Mouse (Mus musculus): Measurements from ENCODE around the gene Spata2l.
"Not testable (repeated sequence)": the region's sequence is repeated elsewhere in the genome, so short reads cannot be mapped to it uniquely, and the experiment has no call there.

Gene Spata2l

DNA sequence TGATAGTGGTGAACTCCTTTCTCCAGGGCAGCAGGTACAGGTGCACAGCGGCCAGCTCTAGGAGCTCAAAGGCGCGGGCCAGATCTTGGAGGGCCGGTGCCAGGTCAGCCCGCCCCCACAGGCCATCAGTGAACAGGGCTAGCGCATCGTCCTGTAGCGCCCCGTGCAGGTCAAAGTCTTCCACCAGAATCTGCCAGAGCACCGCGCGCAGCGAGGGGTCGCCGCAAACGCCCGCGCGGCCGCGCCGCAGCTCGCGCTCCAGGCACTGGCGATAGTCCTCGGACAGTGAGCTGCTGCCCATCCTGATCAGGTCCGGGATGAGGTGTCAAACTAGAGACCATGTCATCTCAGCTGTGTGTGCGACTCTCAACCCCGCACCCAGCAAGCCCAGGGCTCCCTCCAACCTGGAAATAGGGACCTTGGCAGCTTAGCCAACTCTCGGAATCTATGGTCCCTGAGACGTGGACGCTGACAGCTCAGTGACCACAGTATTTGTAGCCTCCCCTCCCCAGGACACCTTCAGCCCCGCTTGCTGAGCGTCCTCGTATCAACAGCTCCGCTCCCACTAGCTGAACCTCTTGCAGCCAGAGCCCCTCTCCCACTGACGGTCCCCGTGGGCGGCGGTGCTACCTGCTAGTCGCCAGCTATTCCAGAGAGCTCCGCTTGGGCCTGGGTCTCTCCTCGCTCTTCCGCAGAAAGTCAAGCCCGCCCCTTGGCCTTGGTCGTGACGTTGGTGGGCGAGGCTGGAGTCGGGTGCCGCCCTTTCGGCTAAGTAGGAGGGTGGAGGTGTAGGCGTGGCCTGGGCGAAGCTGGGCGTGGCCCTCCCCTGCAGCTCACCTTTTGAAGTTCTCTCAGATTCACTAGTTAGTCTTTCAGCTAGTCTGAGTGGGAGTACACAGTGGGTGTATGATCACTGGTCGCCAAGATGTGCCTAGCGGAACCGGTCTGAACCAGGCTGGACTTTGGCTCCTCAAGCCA, at the start of gene Spata2l:
Gene Spata2l, minus strand, starts transcription at position 714 of the 978 bp plus-strand sequence.
- peak; percentile 78 for DNase-seq (ENCODE audit: low read depth, low spot score)

- DNase-seq (ENCODE audit: low read depth, low spot score), result peak; percentile 81
These were observed 48.5 kb upstream of the Spata2l start for GRCm38 (mm10) chr8:123284493-123284892.

- no peak for DNase-seq (ENCODE audit: low read depth, low spot score)
These were observed 48.0 kb upstream of the Spata2l start for GRCm38 (mm10) chr8:123283991-123284390.

- not testable (repeated sequence) for DNase-seq (ENCODE audit: low read depth, low spot score)
These were observed 47.0 kb upstream of the Spata2l start for GRCm38 (mm10) chr8:123282994-123283393.

DNA sequence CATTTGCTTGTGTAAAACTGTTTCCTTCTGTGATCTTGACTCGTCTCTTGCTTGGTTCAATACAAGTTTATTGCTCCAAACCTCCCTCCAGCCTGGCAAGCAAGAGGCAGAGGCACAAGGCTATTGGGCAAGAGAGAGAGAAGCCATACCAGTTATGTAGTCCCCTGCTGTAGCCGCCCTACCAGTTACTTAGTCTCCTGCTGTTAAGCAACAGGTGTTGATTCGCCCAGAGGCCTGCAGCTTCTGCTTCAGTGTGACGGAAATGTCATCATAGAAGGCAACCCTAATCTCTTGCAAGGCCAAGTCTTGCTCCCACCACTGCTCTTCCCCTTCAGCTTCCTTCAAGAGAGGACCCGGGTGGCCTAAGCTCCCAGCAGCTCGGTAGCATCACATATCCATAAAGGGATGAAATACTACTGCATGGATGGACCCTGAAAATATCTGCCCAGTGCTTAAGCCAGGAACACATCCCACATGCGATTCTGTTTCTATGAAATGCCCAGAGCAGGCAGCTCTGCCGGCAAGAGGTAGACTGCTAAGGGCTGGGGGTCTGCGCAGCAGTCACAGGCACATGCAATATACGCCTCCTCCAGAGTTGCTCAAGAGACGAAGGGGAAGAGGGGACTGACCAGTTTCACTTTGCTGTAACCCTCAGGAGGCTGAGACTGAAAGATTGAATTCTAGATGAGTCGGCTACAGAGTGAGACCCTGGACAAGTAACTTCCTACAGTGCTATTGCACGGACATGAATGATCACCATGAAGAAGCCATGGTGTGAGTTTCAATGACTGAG, 44.5 kb upstream of the Spata2l start:
- DNase-seq (ENCODE audit: low read depth, low spot score), result no peak

- no peak for DNase-seq (ENCODE audit: low read depth, low spot score)
These were observed 43.8 kb upstream of the Spata2l start for GRCm38 (mm10) chr8:123279828-123280227.

GRCm38 (mm10) chr8:123278445-123278844, 42.4 kb upstream of the Spata2l start:
- DNase-seq (ENCODE audit: low read depth, low spot score), result peak; percentile 85

DNA sequence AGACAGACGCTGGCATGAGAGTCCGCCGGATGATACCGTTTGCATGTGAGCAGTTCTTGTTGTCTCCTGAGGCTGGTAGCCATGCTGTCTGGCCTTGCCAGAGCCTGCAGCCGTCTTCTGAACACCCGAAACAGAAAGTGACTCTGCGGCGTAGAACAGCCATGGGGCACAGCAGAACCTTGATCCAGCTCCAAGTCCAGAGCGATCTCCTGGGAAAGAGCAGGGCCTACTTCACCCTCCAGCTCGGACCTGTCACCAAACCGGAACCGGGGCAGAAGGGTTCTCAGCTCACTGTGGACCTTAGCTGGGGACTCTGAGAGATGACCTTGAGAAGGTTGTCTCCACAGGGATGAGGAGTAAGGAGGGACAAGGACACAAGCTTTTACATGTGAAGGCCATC, 39.1 kb upstream of the Spata2l start:
- DNase-seq (ENCODE audit: low read depth, low spot score), result no peak

GRCm38 (mm10) chr8:123274447-123274846, 38.4 kb upstream of the Spata2l start:
- DNase-seq (ENCODE audit: low read depth, low spot score), result no peak

GRCm38 (mm10) chr8:123271901-123272300, 35.9 kb upstream of the Spata2l start:
- no peak for DNase-seq (ENCODE audit: low read depth, low spot score)

- no peak for DNase-seq (ENCODE audit: low read depth, low spot score)
These were observed 35.1 kb upstream of the Spata2l start for GRCm38 (mm10) chr8:123271147-123271546.

GRCm38 (mm10) chr8:123267926-123268656, 32.1 kb upstream of the Spata2l start:
- DNase-seq (ENCODE audit: low read depth, low spot score), result no peak

DNA sequence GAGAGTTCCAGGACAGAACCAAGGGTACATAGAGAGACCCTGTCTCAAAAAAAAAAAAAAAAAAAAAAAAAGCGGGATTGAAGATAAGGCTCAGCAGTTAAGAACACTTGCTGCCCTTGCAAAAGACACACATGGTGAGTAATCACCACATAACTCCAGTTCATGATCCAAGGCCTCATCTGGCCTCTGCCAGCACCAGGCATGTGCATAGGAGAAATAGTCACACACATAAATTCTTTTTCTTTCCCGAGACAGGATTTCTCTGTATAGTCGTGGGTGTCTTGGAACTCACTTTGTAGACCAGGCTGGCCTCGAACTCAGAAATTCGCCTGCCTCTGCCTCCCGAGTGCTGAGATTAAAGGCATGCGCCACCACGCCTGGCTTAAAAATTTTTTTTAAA, 21.6 kb upstream of the Spata2l start:
- not testable (repeated sequence) for DNase-seq (ENCODE audit: low read depth, low spot score)

- no peak for DNase-seq (ENCODE audit: low read depth, low spot score)
These were observed 21.1 kb upstream of the Spata2l start for GRCm38 (mm10) chr8:123257114-123257513.

DNA sequence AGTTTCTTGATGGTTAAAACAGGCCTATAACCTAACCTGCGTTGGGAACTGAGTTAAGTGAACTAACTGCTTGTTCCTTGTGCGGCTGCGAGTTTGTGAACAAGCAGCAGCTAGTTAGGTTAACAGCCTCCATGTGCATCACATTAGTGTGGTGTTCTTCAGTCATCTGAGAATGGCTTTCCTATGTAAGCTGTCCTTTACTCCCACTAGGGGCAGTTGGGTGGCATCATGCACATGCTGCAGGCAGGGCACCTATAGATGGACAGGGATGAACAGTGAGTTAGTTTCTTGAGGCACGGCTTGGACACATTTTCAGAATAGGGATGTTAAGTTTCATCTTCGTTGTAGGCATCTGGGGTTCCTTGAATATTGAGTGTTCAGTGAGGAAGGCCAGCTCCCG, 19.1 kb upstream of the Spata2l start:
- peak; percentile 52 for DNase-seq (ENCODE audit: low read depth, low spot score)

- DNase-seq (ENCODE audit: low read depth, low spot score), result peak; percentile 64
These were observed 18.3 kb upstream of the Spata2l start, which contains the start of the genes Zfp276 and Vps9d1 for GRCm38 (mm10) chr8:123254099-123254885. TSS of gene Zfp276 (plus strand) at chr8:123254195. TSS of gene Vps9d1 (minus strand) at chr8:123254348.

DNA sequence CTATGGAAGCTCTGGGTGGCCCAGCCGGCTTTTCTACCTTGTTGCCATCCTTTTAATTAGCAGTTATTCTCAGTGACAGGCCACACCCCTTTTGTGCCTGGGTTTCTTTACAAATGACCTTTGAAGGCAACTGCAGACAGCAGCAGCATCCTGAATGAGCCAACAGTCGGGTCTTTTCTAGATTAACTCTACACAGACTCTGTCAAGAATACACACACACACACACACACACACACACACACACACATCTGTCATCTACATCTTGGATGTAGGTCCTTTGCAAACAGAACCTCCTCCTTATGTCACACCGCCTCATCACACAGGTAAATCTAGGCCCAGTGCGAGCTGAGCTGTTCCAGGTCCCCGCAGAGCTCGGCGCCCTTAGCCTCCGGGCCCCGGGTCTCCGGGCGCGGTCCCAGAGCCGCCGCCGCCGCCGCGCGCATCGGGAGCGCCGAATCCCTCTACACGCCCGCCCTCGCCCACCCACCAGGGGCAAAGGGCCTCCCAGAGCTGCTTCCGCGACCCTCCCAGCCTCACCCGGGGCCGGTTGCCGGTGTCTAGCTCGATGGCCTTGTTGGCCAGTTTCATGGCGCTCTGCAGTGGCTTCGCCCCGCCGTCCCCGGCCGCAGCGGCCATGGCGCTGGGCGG, 17.5 kb upstream of the Spata2l start:
- DNase-seq (ENCODE audit: low read depth, low spot score), result peak; percentile 19

DNA sequence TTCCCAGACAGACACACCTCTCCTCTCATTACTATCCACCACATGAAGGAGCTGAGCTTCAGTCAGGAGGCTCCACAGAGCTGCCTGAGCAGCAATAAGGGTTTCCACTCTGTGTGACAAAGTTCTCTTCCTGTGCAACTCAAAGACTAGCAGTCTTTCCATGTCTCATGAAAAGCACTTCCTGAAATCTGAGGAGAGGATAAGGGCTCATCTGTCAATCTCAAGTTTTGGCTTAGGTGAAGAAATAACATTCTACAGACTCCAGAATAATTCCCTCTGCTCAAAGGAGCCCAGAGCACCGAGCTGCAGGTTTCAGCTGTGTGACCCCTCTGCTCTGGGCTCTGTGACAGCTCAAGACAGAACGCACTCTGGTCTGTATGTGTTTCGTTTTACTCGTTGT, 16.9 kb upstream of the Spata2l start:
- DNase-seq (ENCODE audit: low read depth, low spot score), result peak; percentile 49

- no peak for DNase-seq (ENCODE audit: low read depth, low spot score)
These were observed 14.9 kb upstream of the Spata2l start for GRCm38 (mm10) chr8:123250940-123251339.

DNA sequence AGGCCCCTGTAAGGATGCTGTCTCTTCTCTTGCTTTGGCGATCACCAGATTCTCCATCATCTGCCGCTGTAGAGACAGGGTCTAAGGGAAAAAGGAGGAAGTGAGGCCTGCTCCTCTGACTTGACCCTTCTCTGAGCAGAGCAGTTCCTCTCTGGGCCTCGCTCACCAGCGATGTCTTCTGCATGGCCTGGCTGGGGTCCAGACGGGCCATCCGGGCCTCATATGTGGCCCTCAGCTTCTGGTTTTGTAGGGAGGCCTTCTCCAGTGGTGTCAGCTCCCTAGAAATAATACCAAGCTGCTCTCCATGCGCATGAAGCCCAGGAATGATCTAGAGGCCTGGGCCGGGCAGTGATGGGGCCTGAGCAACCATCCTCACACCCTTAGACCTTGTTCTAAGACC, 12.6 kb upstream of the Spata2l start:
- no peak for DNase-seq (ENCODE audit: low read depth, low spot score)

All from 3T3-L1 (cell line).